Mouse (Mus musculus) MEL (cell line): ENCODE measurements around the gene Fnbp1. TPM values are rescaled to one million over a fixed set of nuclear protein-coding genes. Genes with fewer than 3 reads are reported as not detected.

Source experiments
- DNase-seq: peaks from one replicate; pipeline ENCODE4 v3.0.0; 2011; ENCODE audit warnings: low read depth, low spot score
- H3K27ac ChIP-seq: 2 replicates; pipeline ENCODE4 v1.5.1; 2012; ENCODE audit warnings: low read depth, mild to moderate bottlenecking, control low read depth, low read length, moderate library complexity; ENCODE audit not compliant: control insufficient read depth
- H3K27me3 ChIP-seq, 2 experiments: fragments of 150-350 bp in 1 of 2; sonication (generic) in 1 of 2; 2 replicates each; pipeline ENCODE4 v1.6.1; 2012; ENCODE audit warnings: low read length in 2 of 2, mild to moderate bottlenecking in 2 of 2, improper control_type of control experiment in 1 of 2, moderate library complexity in 1 of 2; ENCODE audit not compliant: insufficient read depth in 2 of 2, control insufficient read depth in 1 of 2
- H3K36me3 ChIP-seq, 2 experiments: 2 replicates each; pipeline ENCODE4 v1.6.1; 2012 to 2014; ENCODE audit warnings: low read length in 2 of 2, improper control_type of control experiment in 1 of 2, inconsistent platforms in 1 of 2, mild to moderate bottlenecking in 1 of 2; ENCODE audit not compliant: insufficient read depth in 2 of 2, control insufficient read depth in 1 of 2
- H3K4me1 ChIP-seq, 2 experiments: fragments of 150-350 bp in 1 of 2; sonication (generic) in 1 of 2; 2 replicates each; pipeline ENCODE4 v1.6.1; 2012; ENCODE audit warnings: low read length in 2 of 2, improper control_type of control experiment in 1 of 2, mild to moderate bottlenecking in 1 of 2; ENCODE audit not compliant: insufficient read depth in 2 of 2, control insufficient read depth in 1 of 2
- H3K4me3 ChIP-seq, 2 experiments: fragments of 150-350 bp in 1 of 2; sonication (generic) in 1 of 2; 2 replicates each; pipeline ENCODE4 v1.5.1; 2012; ENCODE audit warnings: low read depth in 2 of 2, low read length in 2 of 2, mild to moderate bottlenecking in 2 of 2, moderate library complexity in 2 of 2, control low read depth in 1 of 2, improper control_type of control experiment in 1 of 2; ENCODE audit not compliant: control insufficient read depth in 1 of 2, insufficient read depth in 1 of 2
- H3K79me2 ChIP-seq: 2 replicates; pipeline ENCODE4 v1.6.1; 2012; ENCODE audit warnings: mild to moderate bottlenecking, low read length, moderate library complexity; ENCODE audit not compliant: control insufficient read depth, poor library complexity, insufficient read depth
- H3K9ac ChIP-seq: 2 replicates; pipeline ENCODE4 v1.6.1; 2012; ENCODE audit warnings: low read depth, mild to moderate bottlenecking, control low read depth, low read length, moderate library complexity; ENCODE audit not compliant: control insufficient read depth, poor library complexity, severe bottlenecking
- H3K9me3 ChIP-seq: fragments of 150-350 bp; sonication (generic); replicated peaks from 2 replicates; pipeline ENCODE4 v1.6.1; 2012; ENCODE audit warnings: mild to moderate bottlenecking, low read length, improper control_type of control experiment, moderate library complexity; ENCODE audit not compliant: insufficient read depth
- CTCF ChIP-seq, 3 experiments: IDR thresholded peaks in 2 of 3; conservative IDR thresholded peaks in 1 of 3; 2 replicates each; pipeline ENCODE4 v1.5.1; 2011 to 2012; ENCODE audit warnings: low read length in 3 of 3, low read depth in 2 of 3, mild to moderate bottlenecking in 2 of 3, improper control_type of control experiment in 1 of 3, inconsistent platforms in 1 of 3, mixed read lengths in 1 of 3, moderate library complexity in 1 of 3; ENCODE audit not compliant: control insufficient read depth in 1 of 3, insufficient read depth in 1 of 3, poor library complexity in 1 of 3, severe bottlenecking in 1 of 3
- ELF1 ChIP-seq: IDR thresholded peaks from 2 replicates; pipeline ENCODE4 v1.6.1; 2014; ENCODE audit warnings: low read depth, mild to moderate bottlenecking, inconsistent platforms, low read length, improper control_type of control experiment, moderate library complexity
- EP300 ChIP-seq, 2 experiments: IDR thresholded peaks; 2 replicates each; pipeline ENCODE4 v1.6.1; 2011; ENCODE audit warnings: improper control_type of control experiment in 2 of 2, low read length in 2 of 2, low read depth in 1 of 2, mild to moderate bottlenecking in 1 of 2
- ETS1 ChIP-seq: IDR thresholded peaks from 2 replicates; pipeline ENCODE4 v1.6.1; 2012; ENCODE audit warnings: low read depth, mild to moderate bottlenecking, inconsistent platforms, low read length, improper control_type of control experiment, moderate library complexity
- GABPA ChIP-seq: IDR thresholded peaks from 2 replicates; pipeline ENCODE4 v1.6.1; 2012; ENCODE audit warnings: low read depth, mild to moderate bottlenecking, inconsistent platforms, low read length, improper control_type of control experiment, moderate library complexity
- GATA1 ChIP-seq: IDR thresholded peaks from 2 replicates; pipeline ENCODE4 v1.6.1; 2011; ENCODE audit warnings: low read depth, low read length, improper control_type of control experiment
- HCFC1 ChIP-seq: IDR thresholded peaks from 2 replicates; pipeline ENCODE4 v1.6.1; 2012; ENCODE audit warnings: low read depth, mild to moderate bottlenecking, inconsistent platforms, low read length, improper control_type of control experiment, moderate library complexity
- JUND ChIP-seq: IDR thresholded peaks from 2 replicates; pipeline ENCODE4 v1.6.1; 2011; ENCODE audit warnings: low read depth, mild to moderate bottlenecking, improper control_type of control experiment, low read length
- MYB ChIP-seq: IDR thresholded peaks from 2 replicates; pipeline ENCODE4 v1.6.1; 2011; ENCODE audit warnings: mild to moderate bottlenecking, low read depth, low read length, improper control_type of control experiment
- MYC ChIP-seq: IDR thresholded peaks from 2 replicates; pipeline ENCODE4 v1.6.1; 2011; ENCODE audit warnings: low read depth, mild to moderate bottlenecking, low read length, improper control_type of control experiment, moderate library complexity
- NELFE ChIP-seq: IDR thresholded peaks from 2 replicates; pipeline ENCODE4 v1.6.1; 2011; ENCODE audit warnings: low read depth, low read length, improper control_type of control experiment
- NRF1 ChIP-seq: IDR thresholded peaks from 2 replicates; pipeline ENCODE4 v1.6.1; 2014; ENCODE audit warnings: low read depth, mild to moderate bottlenecking, inconsistent platforms, low read length, improper control_type of control experiment, moderate library complexity; ENCODE audit not compliant: poor library complexity, insufficient read depth, severe bottlenecking
- POLR2AphosphoS2 ChIP-seq: IDR thresholded peaks from 2 replicates; pipeline ENCODE4 v1.6.1; 2011; ENCODE audit warnings: low read length, improper control_type of control experiment
- POLR2AphosphoS5 ChIP-seq: IDR thresholded peaks from 2 replicates; pipeline ENCODE4 v1.6.1; 2012; ENCODE audit warnings: low read depth, borderline replicate concordance, mild to moderate bottlenecking, inconsistent platforms, low read length, moderate library complexity, mixed read lengths
- SIN3A ChIP-seq: IDR thresholded peaks from 2 replicates; pipeline ENCODE4 v1.6.1; 2012; ENCODE audit warnings: low read length, improper control_type of control experiment, inconsistent platforms
- TBP ChIP-seq: IDR thresholded peaks from 2 replicates; pipeline ENCODE4 v1.8.0; 2011; ENCODE audit warnings: low read depth, low read length, improper control_type of control experiment
- TCF12 ChIP-seq: IDR thresholded peaks from 2 replicates; pipeline ENCODE4 v1.6.1; 2014; ENCODE audit warnings: low read depth, mild to moderate bottlenecking, inconsistent platforms, low read length, improper control_type of control experiment, moderate library complexity
- UBTF ChIP-seq: IDR thresholded peaks from 2 replicates; pipeline ENCODE4 v1.6.1; 2012; ENCODE audit warnings: low read depth, mild to moderate bottlenecking, inconsistent platforms, low read length, improper control_type of control experiment, moderate library complexity, borderline replicate concordance; ENCODE audit not compliant: insufficient read depth
- USF2 ChIP-seq, 2 experiments: IDR thresholded peaks; 2 replicates each; pipeline ENCODE4 v1.6.1; 2011 to 2012; ENCODE audit warnings: improper control_type of control experiment in 2 of 2, low read length in 2 of 2, borderline replicate concordance in 1 of 2, inconsistent platforms in 1 of 2, low read depth in 1 of 2, mild to moderate bottlenecking in 1 of 2; ENCODE audit not compliant: insufficient read depth in 1 of 2
- ZC3H11A ChIP-seq: IDR thresholded peaks from 2 replicates; pipeline ENCODE4 v1.6.1; 2012; ENCODE audit warnings: low read depth, mild to moderate bottlenecking, inconsistent platforms, low read length, improper control_type of control experiment
- ZNF384 ChIP-seq: IDR thresholded peaks from 2 replicates; pipeline ENCODE4 v1.6.1; 2012; ENCODE audit warnings: low read depth, mild to moderate bottlenecking, inconsistent platforms, low read length, improper control_type of control experiment
- polyA plus RNA-seq, 2 experiments: library from polyadenylated mRNA; stranded (reverse) in 1 of 2; unstranded in 1 of 2; fragments of >175 nt in 1 of 2; fragments of >200 nt in 1 of 2; gene quantifications; 2 replicates each; pipeline versions ENCODE4 v1.2.1 to v1.2.4; 2012; ENCODE audit warnings: low replicate concordance in 2 of 2, low read depth in 1 of 2; ENCODE audit not compliant: insufficient read length in 2 of 2, insufficient read depth in 1 of 2, missing spikeins in 1 of 2
- total RNA-seq: library from RNA; depleted of rRNA; stranded (reverse); fragments of 300-350 nt; gene quantifications from 2 replicates; pipeline ENCODE4 v1.2.3, GENCODE M21; 2012

Fnbp1 gene
- total and polyA plus RNA-seq, 3 experiments: 3.4 to 17.5 TPM; not detected in 1

GRCm38 (mm10) chr2:31081349-31081748 is 60.5 kb downstream of the Fnbp1 start (continued):
- TF ChIP-seq TCF12 (peak; percentile 93), JUND (0 out of 2 replicates have a peak, but pooled peaks have one; percentile 14), EP300 (IDR thresholded peaks at IDR 0.05; ENCODE audit: low read depth in 1 of 2, low read length in 2 of 2) (peak; percentile 94 to 95), ETS1 (peak; percentile 94), TBP (peak; percentile 48; the same call in 1 of the 2 replicates), GATA1 (peak; percentile 99), USF2 (IDR thresholded peaks at IDR 0.05; ENCODE audit: borderline replicate concordance in 1 of 2, insufficient read depth in 1 of 2, low read depth in 1 of 2, low read length in 2 of 2) (no peak), ZNF384 (peak; percentile 99), HCFC1 (0 out of 2 replicates have a peak, but pooled peaks have one; percentile 52)
- TF ChIP-seq, all 39 proteins: peak for 19

GRCm38 (mm10) chr2:31079117-31079516 is 62.7 kb downstream of the Fnbp1 start:
- TF ChIP-seq GABPA: no peak
- TF ChIP-seq POLR2AphosphoS5: no peak
- no peak for TF ChIP-seq POLR2AphosphoS2
- TF ChIP-seq MYC: no peak
- no peak for TF ChIP-seq ZC3H11A
- no peak for TF ChIP-seq UBTF
- TF ChIP-seq TBP: no peak
- TF ChIP-seq USF2 (IDR thresholded peaks at IDR 0.05; ENCODE audit: borderline replicate concordance in 1 of 2, insufficient read depth in 1 of 2, low read depth in 1 of 2, low read length in 2 of 2): no peak
- no peak for TF ChIP-seq NRF1
- no peak for TF ChIP-seq CTCF (IDR thresholded peaks at IDR 0.05 in 2 of 3, conservative IDR thresholded peaks at IDR 0.05 in 1 of 3; ENCODE audit: control insufficient read depth in 1 of 3, insufficient read depth in 1 of 3, low read depth in 2 of 3, low read length in 3 of 3, poor library complexity in 1 of 3, severe bottlenecking in 1 of 3)
- TF ChIP-seq SIN3A: no peak
- no peak for TF ChIP-seq ELF1
- TF ChIP-seq JUND: no peak
- TF ChIP-seq HCFC1: no peak
- TF ChIP-seq TCF12: no peak
- TF ChIP-seq NELFE: no peak
- TF ChIP-seq GATA1: no peak
- no peak for TF ChIP-seq MYB
- H3K4me1 ChIP-seq: peaks cover 0 to 38% of the 10 kb centered on the region in 2 experiments
- peaks cover 0 to 23% of the 10 kb centered on the region in 2 experiments; a peak in 2 of 4 replicates for H3K36me3 ChIP-seq
- no peak overlapping the region for H3K27ac ChIP-seq
- H3K79me2 ChIP-seq: no peaks in the 10 kb centered on the region
- DNase-seq: no peak
- H3K9ac ChIP-seq: no peak overlapping the region
- H3K9me3 ChIP-seq: no peaks in the 10 kb centered on the region
- H3K4me3 ChIP-seq: no peak overlapping the region
- no peaks in the 10 kb centered on the region for H3K27me3 ChIP-seq
